Mouse (Mus musculus) forebrain, embryonic 11.5 days (tissue): ENCODE data around the gene Txndc12. TPM values are rescaled to one million over a fixed set of nuclear protein-coding genes. Genes with fewer than 3 reads are reported as not detected.

Experiments
- ATAC-seq: fragments of 200-750 bp; cut with Nextera tagmentation; replicated peaks from 2 replicates; pipeline ENCODE4 v1.8.0; 2017; ENCODE audit warnings: moderate TSS enrichment; ENCODE audit not compliant: low FRiP score
- DNase-seq: peaks from one replicate; pipeline ENCODE4 v3.0.0-alpha.2; 2017; ENCODE audit warnings: low spot score
- H3K27ac ChIP-seq: fragments of 300-500 bp; sonication (generic); 2 replicates; pipeline ENCODE4 v1.5.1; 2014; ENCODE audit warnings: low read depth, low read length
- H3K27me3 ChIP-seq: fragments of 300-500 bp; sonication (generic); 2 replicates; pipeline ENCODE4 v1.6.1; 2014; ENCODE audit warnings: mild to moderate bottlenecking, low read length, mixed read lengths; ENCODE audit not compliant: control insufficient read depth, insufficient read depth
- H3K36me3 ChIP-seq: fragments of 300-500 bp; sonication (generic); 2 replicates; pipeline ENCODE4 v1.6.1; 2014; ENCODE audit warnings: mild to moderate bottlenecking, low read length, moderate library complexity, mixed read lengths; ENCODE audit not compliant: control insufficient read depth, insufficient read depth
- H3K4me1 ChIP-seq: fragments of 300-500 bp; sonication (generic); replicated peaks from 2 replicates; pipeline ENCODE4 v1.6.1; 2014; ENCODE audit warnings: low read length, mixed read lengths; ENCODE audit not compliant: control insufficient read depth, insufficient read depth
- H3K4me2 ChIP-seq: fragments of 300-500 bp; sonication (generic); 2 replicates; pipeline ENCODE4 v1.6.1; 2014; ENCODE audit warnings: low read depth, mild to moderate bottlenecking, low read length, moderate library complexity, mixed read lengths; ENCODE audit not compliant: severe bottlenecking
- H3K4me3 ChIP-seq: fragments of 300-500 bp; sonication (generic); 2 replicates; pipeline ENCODE4 v1.5.1; 2014; ENCODE audit warnings: low read depth, low read length
- H3K9ac ChIP-seq: fragments of 300-500 bp; sonication (generic); 2 replicates; pipeline ENCODE4 v1.6.1; 2014; ENCODE audit warnings: low read length
- H3K9me3 ChIP-seq: fragments of 300-500 bp; sonication (generic); 2 replicates; pipeline ENCODE4 v1.6.1; 2016; ENCODE audit warnings: low read length, mixed read lengths; ENCODE audit not compliant: control insufficient read depth
- WGBS: fragments of 180-500 bp; shearing (Covaris S2); extraction: QIAGEN DNeasy Blood & Tissue Kit; methylation state at CpG from one replicate; pipeline ENCODE4 v1.1.7; 2014; 5-methylcytosine and 5-hydroxymethylcytosine counted together
- polyA plus RNA-seq: library from polyadenylated mRNA; unstranded; fragments of >200 nt; fragmentation: Nextera tagmentation; extraction: Ambion mirVana; gene quantifications from 2 replicates; pipeline ENCODE4 v1.2.1, GENCODE M21; 2014

Gene Txndc12
- polyA plus RNA-seq, 1 experiment from 2014 or later: 101 TPM

- H3K4me1 ChIP-seq: peaks cover 4% of the 10 kb centered on the region; the same call in 1 of the 2 replicates
- H3K4me2 ChIP-seq: peak overlapping the region; percentile 51
- ATAC-seq (no peak), DNase-seq (no peak)
- H3K9ac ChIP-seq: peak overlapping the region; percentile 67
- no peaks in the 10 kb centered on the region for H3K9me3 ChIP-seq
- WGBS: 65% methylated on average over 3 of the region's 3 CpGs
- H3K27ac ChIP-seq: no peak overlapping the region
- no peaks in the 10 kb centered on the region for H3K27me3 ChIP-seq
- peak overlapping the region; percentile 98 for H3K4me3 ChIP-seq
- H3K36me3 ChIP-seq: no peaks in the 10 kb centered on the region
These were observed 1.1 kb downstream of the Txndc12 start for GRCm38 (mm10) chr4:108835496-108835895.

GRCm38 (mm10) chr4:108838031-108838430, 3.6 kb downstream of the Txndc12 start:
- DNase-seq: no peak
- Histone ChIP-seq H3K4me3 (no peak overlapping the region), H3K27ac (no peak overlapping the region), H3K4me2 (no peak overlapping the region), H3K4me1 (peaks cover 4% of the 10 kb centered on the region; the same call in 1 of the 2 replicates), H3K36me3 (no peaks in the 10 kb centered on the region), H3K9me3 (no peaks in the 10 kb centered on the region), H3K9ac (no peak overlapping the region), H3K27me3 (no peaks in the 10 kb centered on the region)
- WGBS: 89% methylated on average over 4 of the region's 4 CpGs
- ATAC-seq: no peak

GRCm38 (mm10) chr4:108841920-108842578, 7.6 kb downstream of the Txndc12 start:
- Histone ChIP-seq H3K4me1 (no peaks in the 10 kb centered on the region), H3K4me3 (no peak overlapping the region), H3K4me2 (no peak overlapping the region), H3K27ac (no peak overlapping the region), H3K9ac (no peak overlapping the region), H3K9me3 (no peaks in the 10 kb centered on the region), H3K36me3 (no peaks in the 10 kb centered on the region), H3K27me3 (no peaks in the 10 kb centered on the region)
- WGBS: 90% methylated on average over 7 of the region's 7 CpGs
- DNase-seq (no peak), ATAC-seq (no peak)

- no peak for ATAC-seq
These were observed 8.9 kb downstream of the Txndc12 start for GRCm38 (mm10) chr4:108843336-108843735.

GRCm38 (mm10) chr4:108845824-108846569, 11.6 kb downstream of the Txndc12 start:
- Histone ChIP-seq H3K9me3 (no peaks in the 10 kb centered on the region), H3K9ac (no peak overlapping the region), H3K4me1 (peaks cover 6% of the 10 kb centered on the region; the same call in 1 of the 2 replicates), H3K27ac (no peak overlapping the region), H3K27me3 (no peaks in the 10 kb centered on the region), H3K4me3 (no peak overlapping the region), H3K4me2 (no peak overlapping the region), H3K36me3 (no peaks in the 10 kb centered on the region)
- 92% methylated on average over 5 of the region's 5 CpGs for WGBS
- ATAC-seq (no peak), DNase-seq (no peak)

More at GRCm38 (mm10) chr4:108843336-108843735, 8.9 kb downstream of the Txndc12 start:
- Histone ChIP-seq H3K4me3 (no peak overlapping the region), H3K9me3 (no peaks in the 10 kb centered on the region), H3K4me1 (no peaks in the 10 kb centered on the region; the same call in 1 of the 2 replicates), H3K9ac (no peak overlapping the region), H3K27ac (no peak overlapping the region), H3K27me3 (no peaks in the 10 kb centered on the region), H3K36me3 (no peaks in the 10 kb centered on the region), H3K4me2 (no peak overlapping the region)
- DNase-seq: no peak

- peak within 1 kb of the TSS; percentile 98 for H3K4me2 ChIP-seq
- H3K9ac ChIP-seq: peak within 1 kb of the TSS; percentile 79
- H3K9me3 ChIP-seq: no peaks in the 10 kb centered on the region
- H3K36me3 ChIP-seq: no peaks in the 10 kb centered on the region
- DNase-seq (peak; percentile 84), ATAC-seq (peak; percentile 83)
- under 1% methylated on average over 77 of the region's 77 CpGs for WGBS
- H3K27ac ChIP-seq: peak within 1 kb of the TSS; percentile 79
- no peaks in the 10 kb centered on the region for H3K27me3 ChIP-seq
- peaks cover 6% of the 10 kb centered on the region; the same call in 1 of the 2 replicates for H3K4me1 ChIP-seq
- H3K4me3 ChIP-seq: peak within 1 kb of the TSS; percentile 88
These were observed 13.5 kb downstream of the Txndc12 start, which contains the start of gene Kti12 for GRCm38 (mm10) chr4:108847715-108848504. Gene Kti12, plus strand, starts transcription at chr4:108847785.

GRCm38 (mm10) chr4:108848505-108848848, 14.1 kb downstream of the Txndc12 start, which contains the start of gene A730015C16Rik:
Gene A730015C16Rik, minus strand, starts transcription at chr4:108848619.
- H3K4me2 ChIP-seq: peak within 1 kb of the TSS; percentile 98
- no peaks in the 10 kb centered on the region for H3K9me3 ChIP-seq
- peak within 1 kb of the TSS; percentile 79 for H3K9ac ChIP-seq
- H3K4me3 ChIP-seq: peak within 1 kb of the TSS; percentile 88
- no peaks in the 10 kb centered on the region for H3K36me3 ChIP-seq
- 12% methylated on average over 20 of the region's 20 CpGs for WGBS
- H3K27me3 ChIP-seq: no peaks in the 10 kb centered on the region
- DNase-seq: peak; percentile 56
- peak within 1 kb of the TSS; percentile 79 for H3K27ac ChIP-seq
- ATAC-seq: 0 out of 2 replicates have a peak, but pooled peaks have one; percentile 10
- peaks cover 6% of the 10 kb centered on the region; the same call in 1 of the 2 replicates for H3K4me1 ChIP-seq

GRCm38 (mm10) chr4:108866806-108867205, 32.4 kb downstream of the Txndc12 start:
- Histone ChIP-seq H3K4me1 (no peaks in the 10 kb centered on the region), H3K9ac (no peak overlapping the region), H3K9me3 (no peaks in the 10 kb centered on the region), H3K27ac (no peak overlapping the region), H3K27me3 (no peaks in the 10 kb centered on the region), H3K4me3 (no peak overlapping the region), H3K4me2 (no peak overlapping the region), H3K36me3 (no peaks in the 10 kb centered on the region)
- DNase-seq: no peak
- WGBS: 85% methylated on average over 7 of the region's 7 CpGs
- ATAC-seq: no peak
